Mouse (Mus musculus) forebrain, postnatal 0 days (tissue): ENCODE data around the gene Gnaq. TPM values are rescaled to one million over a fixed set of nuclear protein-coding genes. Genes with fewer than 3 reads are reported as not detected.

Experiments used
- ATAC-seq: fragments of 200-750 bp; cut with Nextera tagmentation; 2 replicates; pipeline ENCODE4 v1.8.0; 2017; ENCODE audit warnings: mild to moderate bottlenecking, moderate library complexity
- DNase-seq: peaks from one replicate; pipeline ENCODE4 v3.0.0-alpha.2; 2015
- H3K27ac ChIP-seq: fragments of 300-500 bp; sonication (generic); 2 replicates; pipeline ENCODE4 v1.5.1; 2014; ENCODE audit warnings: low read depth, mild to moderate bottlenecking, antibody characterized with exemption, low read length, moderate library complexity, mixed read lengths
- H3K27me3 ChIP-seq: fragments of 300-500 bp; sonication (generic); 2 replicates; pipeline ENCODE4 v1.6.1; 2014; ENCODE audit warnings: mild to moderate bottlenecking, low read length, mixed read lengths; ENCODE audit not compliant: insufficient read depth
- H3K36me3 ChIP-seq: fragments of 300-500 bp; sonication (generic); 2 replicates; pipeline ENCODE4 v1.6.1; 2014; ENCODE audit warnings: mild to moderate bottlenecking, moderate library complexity; ENCODE audit not compliant: insufficient read depth
- H3K4me1 ChIP-seq: fragments of 300-500 bp; sonication (generic); 2 replicates; pipeline ENCODE4 v1.6.1; 2014; ENCODE audit warnings: antibody characterized with exemption; ENCODE audit not compliant: insufficient read depth
- H3K4me2 ChIP-seq: fragments of 300-500 bp; sonication (generic); 2 replicates; pipeline ENCODE4 v1.6.1; 2014; ENCODE audit warnings: low read depth, mild to moderate bottlenecking, moderate library complexity
- H3K4me3 ChIP-seq: fragments of 300-500 bp; sonication (generic); 2 replicates; pipeline ENCODE4 v1.5.1; 2014; ENCODE audit warnings: low read depth, low read length, mixed read lengths
- H3K9ac ChIP-seq: fragments of 300-500 bp; sonication (generic); 2 replicates; pipeline ENCODE4 v1.6.1; 2014; ENCODE audit warnings: mild to moderate bottlenecking
- H3K9me3 ChIP-seq: fragments of 300-500 bp; sonication (generic); 2 replicates; pipeline ENCODE4 v1.6.1; 2016; ENCODE audit warnings: low read length
- CTCF ChIP-seq: sonication (generic); IDR thresholded peaks from 2 replicates; pipeline ENCODE4 v1.5.1; 2016; ENCODE audit warnings: antibody characterized with exemption, control low read depth, low read depth
- WGBS: fragments of 180-500 bp; shearing (Covaris S2); extraction: QIAGEN DNeasy Blood & Tissue Kit; methylation state at CpG from one replicate; pipeline ENCODE4 v1.1.7; 2014; 5-methylcytosine and 5-hydroxymethylcytosine counted together
- microRNA-seq, 2 experiments: library from miRNA; unstranded; fragments of <30 nt; microRNA quantifications; one replicate each; pipeline ENCODE4; 2016
- polyA plus RNA-seq: library from polyadenylated mRNA; unstranded; fragments of >200 nt; fragmentation: Nextera tagmentation; extraction: Ambion mirVana; gene quantifications from 2 replicates; pipeline ENCODE4 v1.2.1, GENCODE M21; 2015
- total RNA-seq: library from RNA; depleted of rRNA; stranded (reverse); fragments of >200 nt; gene quantifications from 2 replicates; pipeline ENCODE4 v1.2.3, GENCODE M21; 2014; rRNA removed

Gnaq gene
- total and polyA plus RNA-seq, 2 experiments from 2014 or later, result 94.2 to 143 TPM

DNA sequence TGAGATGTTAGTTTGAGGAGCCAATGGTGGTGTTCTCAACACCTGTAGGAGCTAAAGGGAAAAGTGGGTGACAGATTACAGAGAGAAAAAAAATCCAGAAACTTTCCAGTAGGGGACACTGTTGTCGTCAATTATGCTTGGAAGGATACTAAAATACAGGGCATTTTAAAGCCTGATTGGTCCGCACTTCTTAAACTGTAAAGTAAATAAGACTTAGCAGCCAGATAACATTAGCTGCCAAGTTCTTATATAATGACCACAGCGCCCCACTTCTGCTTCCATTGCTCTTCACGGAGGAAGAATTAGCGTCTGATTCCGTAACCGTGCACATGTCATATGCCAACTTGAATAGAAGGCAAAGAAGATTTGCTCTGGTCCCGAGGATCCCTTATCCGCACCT is 302.2 kb downstream of the Gnaq start:
- no peak overlapping the region for H3K9ac ChIP-seq
- WGBS, result 13% methylated on average over 9 of the region's 9 CpGs
- H3K4me3 ChIP-seq, result peak overlapping the region; percentile 37; the same call in 1 of the 2 replicates
- H3K4me1 ChIP-seq, result 0 out of 2 replicates have a peak, but pooled peaks cover 8% of the 10 kb centered on the region
- peak; percentile 55 for TF ChIP-seq CTCF
- H3K36me3 ChIP-seq, result no peaks in the 10 kb centered on the region
- peak; percentile 30 for DNase-seq
- H3K27me3 ChIP-seq, result peaks cover 18% of the 10 kb centered on the region
- no peaks in the 10 kb centered on the region for H3K9me3 ChIP-seq
- H3K4me2 ChIP-seq, result peak overlapping the region; percentile 69
- no peak for ATAC-seq
- H3K27ac ChIP-seq, result no peak overlapping the region

DNA sequence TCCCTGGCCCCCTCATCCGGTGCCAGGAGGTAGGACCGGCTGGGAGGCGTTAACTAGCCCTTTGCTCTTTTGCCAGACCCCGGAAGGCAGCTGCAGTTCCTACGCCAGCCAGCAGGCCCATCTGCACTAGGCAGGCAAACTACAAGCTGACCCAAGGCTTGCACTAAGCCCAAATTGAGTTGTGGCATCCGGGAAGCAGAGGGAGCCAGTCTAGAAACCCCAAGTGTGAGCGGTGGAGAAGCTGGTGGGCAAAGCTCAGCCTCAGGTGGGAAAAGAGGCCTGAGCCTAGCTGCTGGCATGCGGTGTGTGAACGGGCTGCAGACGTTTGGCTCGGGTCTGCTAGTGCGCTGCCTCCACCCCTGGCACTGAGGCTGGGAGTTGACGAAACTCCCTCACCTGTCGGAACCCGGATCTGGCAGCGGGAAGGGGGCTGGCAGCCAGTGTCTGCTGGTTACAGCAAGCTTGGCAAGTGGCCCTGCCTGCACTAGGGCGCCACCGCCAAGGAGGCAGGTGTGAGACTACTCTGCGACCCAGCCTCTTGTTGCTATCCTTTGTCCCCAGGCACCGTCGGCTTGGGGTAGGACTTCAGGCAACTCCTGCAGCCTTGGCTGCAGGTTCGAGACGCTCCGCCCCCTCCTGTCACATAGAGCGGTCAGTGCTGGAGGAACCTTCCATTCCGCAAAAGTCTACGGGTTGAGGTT is 303.1 kb downstream of the Gnaq start, which contains the start of gene Gna14:
Gene Gna14 (plus strand): TSS at position 232 of the 701 bp plus-strand sequence.
- H3K9me3 ChIP-seq, result no peaks in the 10 kb centered on the region
- H3K4me3 ChIP-seq, result peak within 1 kb of the TSS; percentile 37
- H3K9ac ChIP-seq, result peak within 1 kb of the TSS; percentile 25; the same call in 1 of the 2 replicates
- ATAC-seq, result peak; percentile 70
- WGBS, result 1% methylated on average over 27 of the region's 27 CpGs
- peak; percentile 70 for TF ChIP-seq CTCF
- peaks cover 18% of the 10 kb centered on the region for H3K27me3 ChIP-seq
- DNase-seq, result peak; percentile 54
- H3K27ac ChIP-seq, result no peak within 1 kb of the TSS
- H3K4me1 ChIP-seq, result 0 out of 2 replicates have a peak, but pooled peaks cover 8% of the 10 kb centered on the region
- peak within 1 kb of the TSS; percentile 69 for H3K4me2 ChIP-seq
- H3K36me3 ChIP-seq, result no peaks in the 10 kb centered on the region

DNA sequence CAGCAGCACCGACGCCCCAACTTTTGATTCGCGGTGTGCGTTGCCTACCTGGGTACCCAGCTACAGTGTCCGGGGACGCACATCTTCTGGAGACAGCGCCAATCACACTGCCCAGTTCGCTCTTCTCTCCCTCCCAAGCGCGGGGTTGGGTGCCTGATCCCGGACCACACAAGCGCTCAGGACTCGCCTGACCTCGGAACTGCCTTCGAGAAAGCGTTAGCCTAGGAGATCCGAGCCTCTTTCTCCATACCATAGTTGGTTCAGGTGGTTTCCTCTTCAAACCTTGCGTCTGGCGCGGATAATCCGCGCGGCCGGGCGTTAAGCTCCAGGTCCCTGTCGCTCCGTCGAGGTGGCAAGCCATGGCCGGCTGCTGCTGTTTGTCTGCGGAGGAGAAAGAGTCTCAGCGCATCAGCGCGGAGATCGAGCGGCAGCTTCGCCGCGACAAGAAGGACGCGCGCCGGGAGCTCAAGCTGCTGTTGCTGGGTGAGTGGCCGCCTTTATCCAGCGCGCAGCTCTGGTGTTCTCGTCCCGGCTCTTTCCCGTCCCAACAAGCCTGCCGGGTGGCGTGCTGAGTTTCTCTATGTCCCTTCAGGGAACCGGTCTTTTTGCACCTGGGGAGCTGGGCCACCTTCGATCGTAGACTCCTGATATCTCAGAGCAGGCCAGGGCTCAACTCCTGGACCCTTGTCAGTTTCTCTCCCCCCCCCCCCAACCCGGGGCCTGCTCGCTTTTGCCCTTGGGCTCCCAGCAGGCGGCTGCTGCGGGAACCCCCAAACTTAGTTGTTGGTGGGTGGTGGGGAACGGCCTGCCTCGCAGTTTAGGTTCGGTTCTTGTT is 303.9 kb downstream of the Gnaq start:
- Histone ChIP-seq H3K4me1 (0 out of 2 replicates have a peak, but pooled peaks cover 8% of the 10 kb centered on the region), H3K9me3 (no peaks in the 10 kb centered on the region), H3K27me3 (peaks cover 18% of the 10 kb centered on the region), H3K27ac (no peak overlapping the region), H3K9ac (peak overlapping the region; percentile 25; the same call in 1 of the 2 replicates), H3K4me3 (peak overlapping the region; percentile 37), H3K36me3 (no peaks in the 10 kb centered on the region), H3K4me2 (peak overlapping the region; percentile 69)
- 3% methylated on average over 61 of the region's 61 CpGs for WGBS
- peak; percentile 46 for DNase-seq
- peak; percentile 56 for ATAC-seq
- no peak for TF ChIP-seq CTCF

Small RNA genes lying within 50 kb of the gene (microRNA-seq; reads per million reads assigned to microRNA genes)
- gene Mir496b, result 0 reads per million in 2 experiments

Other genes with a start within 250 kb of the Gnaq start
- gene Psat1, start 185.5 kb upstream of the Gnaq start, total RNA-seq, result 84.2 and 89.2 TPM in 2 replicates
- gene Psat1, start 185.5 kb upstream of the Gnaq start, polyA plus RNA-seq, result 57.4 and 69.1 TPM in 2 replicates
- 25.3 and 27.0 TPM in 2 replicates for gene Cep78, start 147.8 kb upstream of the Gnaq start, total RNA-seq
- gene Cep78, start 147.8 kb upstream of the Gnaq start, polyA plus RNA-seq, result 21.6 and 23.4 TPM in 2 replicates